8 mouse cellular contexts compared by ENCODE assay signal in the genomic region with DNA sequence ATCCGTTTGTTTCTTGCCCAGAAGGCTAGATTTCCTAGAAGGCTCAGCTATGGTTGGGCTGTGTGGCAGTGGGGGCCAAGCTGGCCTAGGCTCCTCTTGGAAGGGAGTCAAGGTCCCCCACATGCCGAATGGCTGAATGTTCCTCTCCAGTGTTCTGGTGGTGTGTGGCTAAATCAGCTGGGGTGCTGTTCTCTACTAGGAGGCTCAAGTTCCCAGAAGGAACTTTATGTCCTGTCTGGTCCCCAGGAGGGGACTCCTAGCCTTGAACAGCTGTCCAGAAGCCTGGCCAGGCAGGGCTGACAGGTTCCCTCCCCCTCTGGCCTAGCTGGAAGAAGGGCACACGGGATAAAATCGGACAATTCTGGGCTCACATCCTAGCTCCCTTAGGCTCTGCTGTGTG.
DNase-seq lines count a peak whose midpoint lies in the region; TF ChIP-seq lines count a peak whose summit lies in the region.

No protein-coding gene starts in this region.

- TF ChIP-seq EP300 in heart, adult 2 months (IDR thresholded peaks at IDR 0.05; ENCODE audit: insufficient read depth, low read depth, low read length), result no peak

- no peak overlapping the region for H3K9ac ChIP-seq in heart, adult 2 months (ENCODE audit: low read depth, low read length)

- H3K27me3 ChIP-seq in heart, adult 2 months (ENCODE audit: control insufficient read depth, insufficient read depth, low read length), result no peaks in the 10 kb centered on the region
- H3K27me3 ChIP-seq in limb, embryonic 10.5 days (ENCODE audit: low read depth, poor library complexity, severe bottlenecking), result no peaks in the 10 kb centered on the region

- intact Hi-C loops in heart, adult 2 months (cut with DNase I), result no loop called here

- H3K4me1 ChIP-seq in heart, adult 2 months (ENCODE audit: control insufficient read depth, insufficient read depth, low read length), result peaks cover 11% of the 10 kb centered on the region
- peaks cover 39% of the 10 kb centered on the region for H3K4me1 ChIP-seq in limb, embryonic 10.5 days

- WGBS in heart, adult 2 months, result 43% methylated on average over 4 of the region's 4 CpGs
- 49% methylated on average over 4 of the region's 4 CpGs for WGBS in limb, embryonic 10.5 days

- H3K27ac ChIP-seq in heart, adult 2 months, result peak overlapping the region; percentile 67
- H3K27ac ChIP-seq in limb, embryonic 10.5 days, result peak overlapping the region; percentile 91

- TF ChIP-seq POLR2A in heart, adult 2 months (IDR thresholded peaks at IDR 0.05; ENCODE audit: insufficient read depth, low read depth, low read length), result no peak

- TF ChIP-seq CTCF in heart, adult 2 months (IDR thresholded peaks at IDR 0.05), result no peak

- no peaks in the 10 kb centered on the region for H3K79me2 ChIP-seq in heart, adult 2 months (replicated peaks; ENCODE audit: control insufficient read depth, insufficient read depth, low read length)

- no peaks in the 10 kb centered on the region for H3K9me3 ChIP-seq in limb, embryonic 10.5 days (replicated peaks)

- no peak for DNase-seq in heart, adult 2 months
- no peak for DNase-seq in heart, postnatal 4 days
- DNase-seq in urinary bladder, postnatal 14 days (ENCODE audit: low spot score), result peak; percentile 26
- DNase-seq in urinary bladder, adult 2 months (ENCODE audit: low spot score), result no peak
- no peak for DNase-seq in limb, embryonic 10.5 days (ENCODE audit: low spot score)
- DNase-seq in testis, postnatal 14 days (ENCODE audit: low spot score), result peak; percentile 55
- no peak for DNase-seq in cerebellum, adult 9-10 months
- no peak for DNase-seq in spleen, postnatal 36 days (ENCODE audit: low spot score in 2 of 2)

- no peaks in the 10 kb centered on the region for H3K36me3 ChIP-seq in heart, adult 2 months (ENCODE audit: control insufficient read depth, insufficient read depth, low read length)
- H3K36me3 ChIP-seq in limb, embryonic 10.5 days, result no peaks in the 10 kb centered on the region

- H3K4me3 ChIP-seq in heart, adult 2 months, result no peak overlapping the region
- H3K4me3 ChIP-seq in limb, embryonic 10.5 days, result peak overlapping the region; percentile 32

Comparison
In these comparisons a context has a peak if more than half of its experiments do, and no peak if none do; other contexts are left out.
1. DNase-seq: peak in urinary bladder, postnatal 14 days (single experiment) and testis, postnatal 14 days (single experiment); none in heart, adult 2 months (0 of 2), heart, postnatal 4 days (single experiment), urinary bladder, adult 2 months (single experiment), limb, embryonic 10.5 days (single experiment), cerebellum, adult 9-10 months (single experiment) and spleen, postnatal 36 days (0 of 2).